Mouse (Mus musculus) midbrain, embryonic 12.5 days (tissue): ENCODE measurements at regions not wholly inside any gene's neighbourhood (a gene's known extent, or its start where the extent isn't known, plus 50 kb on each side); places are given as distances from the start of the nearest gene placed in this dataset.

Experiments
- ATAC-seq: fragments of 200-750 bp; cut with Nextera tagmentation; 2 replicates; pipeline ENCODE4 v1.8.0; 2017; ENCODE audit warnings: low read depth, moderate TSS enrichment, moderate library complexity; ENCODE audit not compliant: low FRiP score
- H3K27ac ChIP-seq: fragments of 300-500 bp; sonication (generic); replicated peaks from 2 replicates; pipeline ENCODE4 v1.5.1; 2016; ENCODE audit warnings: mild to moderate bottlenecking
- H3K27me3 ChIP-seq: fragments of 300-500 bp; sonication (generic); 2 replicates; pipeline ENCODE4 v1.6.1; 2016; ENCODE audit warnings: mild to moderate bottlenecking
- H3K36me3 ChIP-seq: fragments of 300-500 bp; sonication (generic); 2 replicates; pipeline ENCODE4 v1.6.1; 2016
- H3K4me1 ChIP-seq: fragments of 300-500 bp; sonication (generic); 2 replicates; pipeline ENCODE4 v1.6.1; 2016
- H3K4me2 ChIP-seq: fragments of 300-500 bp; sonication (generic); replicated peaks from 2 replicates; pipeline ENCODE4 v1.6.1; 2016; ENCODE audit warnings: mild to moderate bottlenecking, moderate library complexity
- H3K4me3 ChIP-seq: fragments of 300-500 bp; sonication (generic); 2 replicates; pipeline ENCODE4 v1.5.1; 2016; ENCODE audit warnings: mild to moderate bottlenecking
- H3K9ac ChIP-seq: fragments of 300-500 bp; sonication (generic); replicated peaks from 2 replicates; pipeline ENCODE4 v1.6.1; 2016; ENCODE audit warnings: mild to moderate bottlenecking, moderate library complexity
- H3K9me3 ChIP-seq: fragments of 300-500 bp; sonication (generic); 2 replicates; pipeline ENCODE4 v1.6.1; 2016; ENCODE audit warnings: mild to moderate bottlenecking
- WGBS: fragments of 180-500 bp; shearing (Covaris S2); methylation state at CpG from one replicate; pipeline ENCODE4 v1.1.7; 2016; 5-methylcytosine and 5-hydroxymethylcytosine counted together

GRCm38 (mm10) chr12:7749319-7750238 lies 227.9 kb upstream of the Apob start:
- Histone ChIP-seq H3K9me3 (no peaks in the 10 kb centered on the region), H3K4me3 (no peak overlapping the region), H3K36me3 (no peaks in the 10 kb centered on the region), H3K4me1 (peaks cover 13% of the 10 kb centered on the region; the same call in 1 of the 2 replicates), H3K27me3 (no peaks in the 10 kb centered on the region), H3K4me2 (no peak overlapping the region), H3K9ac (no peak overlapping the region), H3K27ac (peak overlapping the region; percentile 63)
- peak; percentile 79 for ATAC-seq
- 28% methylated on average over 5 of the region's 5 CpGs for WGBS

GRCm38 (mm10) chr12:7754861-7755260 lies 222.6 kb upstream of the Apob start:
- Histone ChIP-seq H3K27ac (no peak overlapping the region), H3K9ac (no peak overlapping the region), H3K4me3 (no peak overlapping the region), H3K9me3 (no peaks in the 10 kb centered on the region), H3K27me3 (no peaks in the 10 kb centered on the region), H3K4me1 (peaks cover 1% of the 10 kb centered on the region; the same call in 1 of the 2 replicates), H3K4me2 (no peak overlapping the region), H3K36me3 (no peaks in the 10 kb centered on the region)
- WGBS = 80% methylated on average over 5 of the region's 5 CpGs
- no peak for ATAC-seq

DNA sequence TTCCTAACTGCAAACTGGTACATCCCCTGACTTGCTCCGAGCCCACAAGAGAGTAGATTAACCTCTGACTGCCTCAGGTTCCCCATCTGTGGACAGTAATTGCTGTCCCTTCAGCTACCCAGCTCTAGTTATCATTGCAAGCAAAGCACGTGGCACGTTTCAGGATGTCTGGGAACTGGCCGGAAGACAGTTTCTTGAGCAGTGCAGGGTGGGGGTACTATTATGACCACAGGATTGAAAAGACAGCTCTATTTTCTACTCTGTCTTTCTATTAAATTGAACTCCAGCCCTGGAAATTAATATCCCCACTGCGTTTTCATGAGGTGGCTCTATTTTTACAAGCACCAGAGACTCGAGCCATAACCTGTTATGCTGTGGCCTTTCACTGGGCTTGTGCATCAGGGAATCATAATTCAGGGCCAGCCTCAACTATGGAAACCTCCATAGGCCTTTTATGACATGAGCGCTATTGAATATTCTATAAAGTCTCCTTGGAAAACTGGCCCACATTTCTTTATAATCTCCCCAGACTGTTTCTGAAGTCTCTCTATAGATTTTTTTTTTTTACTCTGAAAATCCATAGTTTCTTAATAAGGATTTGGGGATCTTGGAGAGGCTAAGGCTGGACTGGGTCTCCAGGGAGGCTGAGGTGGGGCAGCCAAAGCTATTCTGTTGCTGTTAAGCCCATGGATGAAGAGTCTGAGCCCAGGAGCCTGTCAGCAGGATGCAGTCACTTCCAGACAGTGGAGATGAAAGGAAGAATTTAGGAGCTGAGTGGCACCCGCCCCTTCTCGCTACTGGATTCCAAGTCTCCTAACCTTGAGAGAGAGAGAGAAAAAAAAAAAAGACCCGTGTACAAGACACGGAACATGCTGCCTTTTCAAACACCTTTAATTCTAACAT lies 212.4 kb upstream of the Apob start:
- Histone ChIP-seq H3K9ac (no peak overlapping the region), H3K27ac (peak overlapping the region; percentile 42; the same call in 1 of the 2 replicates), H3K4me1 (no peaks in the 10 kb centered on the region), H3K9me3 (no peaks in the 10 kb centered on the region), H3K27me3 (no peaks in the 10 kb centered on the region), H3K4me2 (no peak overlapping the region), H3K4me3 (no peak overlapping the region), H3K36me3 (no peaks in the 10 kb centered on the region)
- ATAC-seq = peak; percentile 60
- WGBS = 58% methylated on average over 11 of the region's 11 CpGs

DNA sequence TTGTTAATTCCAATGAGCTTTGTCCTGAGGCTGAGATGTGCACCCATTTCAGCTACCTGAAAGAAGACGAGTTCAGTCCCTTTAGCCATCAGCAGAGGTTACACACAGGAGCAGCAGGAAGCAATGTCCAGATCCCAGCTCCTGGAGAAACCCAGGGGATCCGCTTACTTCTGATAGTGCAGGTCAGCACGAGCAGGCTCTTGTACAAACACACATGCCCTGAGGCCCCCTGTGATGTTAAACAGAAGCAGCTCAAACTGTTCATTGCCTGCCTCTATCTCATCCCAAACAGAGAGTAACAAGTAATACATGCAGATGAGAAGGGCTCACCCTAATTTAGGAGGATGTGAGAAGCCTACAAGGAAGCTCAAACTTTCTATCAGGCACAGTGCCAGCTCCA lies 203.3 kb upstream of the Apob start:
- 60% methylated on average over 3 of the region's 3 CpGs for WGBS

DNA sequence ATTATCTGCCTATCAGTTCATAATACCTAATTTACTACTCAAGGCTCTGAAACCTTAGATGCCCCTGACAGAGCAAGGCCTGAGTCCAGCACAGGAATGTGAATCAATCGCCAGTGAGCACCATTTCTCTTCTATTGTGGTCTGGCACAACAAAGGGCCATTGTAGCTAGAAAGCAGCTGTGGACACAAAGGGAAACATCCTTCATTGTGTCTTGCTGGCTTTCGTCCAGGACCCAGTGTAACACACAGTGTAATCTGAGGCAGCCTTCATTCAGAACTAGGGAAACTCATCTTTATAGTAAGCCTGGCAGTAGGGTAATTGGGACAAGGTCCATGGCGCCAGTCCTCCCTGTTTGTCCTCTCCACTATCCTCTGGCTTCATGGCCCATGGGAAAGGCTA lies 201.1 kb upstream of the Apob start:
- no peak overlapping the region for H3K4me2 ChIP-seq
- WGBS = 50% methylated on average over 3 of the region's 3 CpGs
- no peak overlapping the region for H3K9ac ChIP-seq
- ATAC-seq = 0 out of 2 replicates have a peak, but pooled peaks have one; percentile 10
- H3K36me3 ChIP-seq = no peaks in the 10 kb centered on the region
- H3K27me3 ChIP-seq = no peaks in the 10 kb centered on the region
- 0 out of 2 replicates have a peak, but pooled peaks cover 3% of the 10 kb centered on the region for H3K4me1 ChIP-seq
- no peak overlapping the region for H3K4me3 ChIP-seq
- H3K27ac ChIP-seq = no peak overlapping the region
- H3K9me3 ChIP-seq = no peaks in the 10 kb centered on the region

More for the DNA sequence above, 203.3 kb upstream of the Apob start:
- H3K4me3 ChIP-seq = no peak overlapping the region
- no peaks in the 10 kb centered on the region for H3K9me3 ChIP-seq
- H3K9ac ChIP-seq = no peak overlapping the region
- H3K36me3 ChIP-seq = no peaks in the 10 kb centered on the region
- H3K27me3 ChIP-seq = no peaks in the 10 kb centered on the region
- no peak overlapping the region for H3K27ac ChIP-seq
- no peak overlapping the region for H3K4me2 ChIP-seq
- no peak for ATAC-seq
- H3K4me1 ChIP-seq = 0 out of 2 replicates have a peak, but pooled peaks cover 3% of the 10 kb centered on the region

GRCm38 (mm10) chr12:7777220-7778055 lies 200.0 kb upstream of the Apob start:
- Histone ChIP-seq H3K27ac (0 out of 2 replicates have a peak overlapping the region, but pooled peaks have one; percentile 7), H3K4me3 (no peak overlapping the region), H3K36me3 (no peaks in the 10 kb centered on the region), H3K27me3 (no peaks in the 10 kb centered on the region), H3K4me1 (0 out of 2 replicates have a peak, but pooled peaks cover 3% of the 10 kb centered on the region), H3K9me3 (no peaks in the 10 kb centered on the region), H3K9ac (no peak overlapping the region), H3K4me2 (no peak overlapping the region)
- ATAC-seq = peak; percentile 82
- WGBS = 56% methylated on average over 10 of the region's 10 CpGs

GRCm38 (mm10) chr12:7778056-7778440 lies 199.4 kb upstream of the Apob start:
- 55% methylated on average over 6 of the region's 6 CpGs for WGBS
- ATAC-seq = no peak
- 0 out of 2 replicates have a peak, but pooled peaks cover 3% of the 10 kb centered on the region for H3K4me1 ChIP-seq
- H3K4me2 ChIP-seq = no peak overlapping the region
- H3K9me3 ChIP-seq = no peaks in the 10 kb centered on the region
- no peak overlapping the region for H3K9ac ChIP-seq
- H3K4me3 ChIP-seq = no peak overlapping the region
- no peaks in the 10 kb centered on the region for H3K27me3 ChIP-seq
- H3K36me3 ChIP-seq = no peaks in the 10 kb centered on the region
- no peak overlapping the region for H3K27ac ChIP-seq

- WGBS = 89% methylated on average over 5 of the region's 5 CpGs
- no peak overlapping the region for H3K27ac ChIP-seq
- ATAC-seq = no peak
- no peaks in the 10 kb centered on the region for H3K27me3 ChIP-seq
- no peaks in the 10 kb centered on the region for H3K4me1 ChIP-seq
- H3K9me3 ChIP-seq = no peaks in the 10 kb centered on the region
- no peaks in the 10 kb centered on the region for H3K36me3 ChIP-seq
- no peak overlapping the region for H3K4me2 ChIP-seq
- no peak overlapping the region for H3K4me3 ChIP-seq
- no peak overlapping the region for H3K9ac ChIP-seq
Measured at GRCm38 (mm10) chr12:7816616-7817015, 160.8 kb upstream of the Apob start.

GRCm38 (mm10) chr12:7820006-7820704 lies 157.3 kb upstream of the Apob start:
- no peaks in the 10 kb centered on the region for H3K4me1 ChIP-seq
- H3K4me3 ChIP-seq = no peak overlapping the region
- H3K27ac ChIP-seq = no peak overlapping the region
- H3K4me2 ChIP-seq = no peak overlapping the region
- H3K36me3 ChIP-seq = no peaks in the 10 kb centered on the region
- no peak for ATAC-seq
- 84% methylated on average over 4 of the region's 4 CpGs for WGBS
- H3K27me3 ChIP-seq = no peaks in the 10 kb centered on the region
- no peak overlapping the region for H3K9ac ChIP-seq
- H3K9me3 ChIP-seq = no peaks in the 10 kb centered on the region

DNA sequence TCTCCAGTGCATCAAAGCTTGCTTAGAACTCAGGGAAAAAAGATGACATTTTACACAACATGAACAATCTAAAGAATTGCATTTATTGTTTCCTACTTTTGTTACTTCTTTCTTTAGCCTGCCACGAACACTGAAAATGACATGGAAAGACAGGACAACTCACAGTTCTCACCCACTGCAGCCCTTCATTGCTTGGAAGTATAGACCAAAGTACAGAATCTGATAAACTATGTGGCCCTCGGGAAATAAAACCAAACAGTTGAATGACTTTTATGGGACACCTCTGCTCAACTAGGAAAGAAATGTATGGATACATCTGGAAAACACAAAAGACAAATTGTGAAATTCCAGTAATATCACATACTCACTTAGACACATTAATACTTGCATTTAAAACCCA lies 156.7 kb upstream of the Apob start:
- no peaks in the 10 kb centered on the region for H3K4me1 ChIP-seq
- H3K4me2 ChIP-seq = no peak overlapping the region
- no peak overlapping the region for H3K27ac ChIP-seq
- 88% methylated on average over 2 of the region's 2 CpGs for WGBS
- H3K9ac ChIP-seq = no peak overlapping the region
- H3K4me3 ChIP-seq = no peak overlapping the region
- H3K36me3 ChIP-seq = no peaks in the 10 kb centered on the region
- ATAC-seq = no peak
- H3K27me3 ChIP-seq = no peaks in the 10 kb centered on the region
- H3K9me3 ChIP-seq = 0 out of 2 replicates have a peak, but pooled peaks cover under 1% of the 10 kb centered on the region

- Histone ChIP-seq H3K4me1 (no peaks in the 10 kb centered on the region), H3K4me2 (no peak overlapping the region), H3K27ac (no peak overlapping the region), H3K36me3 (no peaks in the 10 kb centered on the region), H3K27me3 (no peaks in the 10 kb centered on the region), H3K4me3 (no peak overlapping the region), H3K9me3 (no peaks in the 10 kb centered on the region), H3K9ac (no peak overlapping the region)
- 48% methylated on average over 3 of the region's 3 CpGs for WGBS
- ATAC-seq = no peak
Measured at GRCm38 (mm10) chr12:7835731-7836130, 141.7 kb upstream of the Apob start.
